Mouse (Mus musculus) hindlimb bud, embryonic 11.5 days (tissue): ENCODE measurements around the gene Rtl5.

Source experiments
- DNase-seq: peaks from one replicate; pipeline ENCODE4 v3.0.0-alpha.2; 2012; ENCODE audit warnings: low read depth, low spot score; ENCODE audit errors: extremely low spot score

The Rtl5 gene

DNA sequence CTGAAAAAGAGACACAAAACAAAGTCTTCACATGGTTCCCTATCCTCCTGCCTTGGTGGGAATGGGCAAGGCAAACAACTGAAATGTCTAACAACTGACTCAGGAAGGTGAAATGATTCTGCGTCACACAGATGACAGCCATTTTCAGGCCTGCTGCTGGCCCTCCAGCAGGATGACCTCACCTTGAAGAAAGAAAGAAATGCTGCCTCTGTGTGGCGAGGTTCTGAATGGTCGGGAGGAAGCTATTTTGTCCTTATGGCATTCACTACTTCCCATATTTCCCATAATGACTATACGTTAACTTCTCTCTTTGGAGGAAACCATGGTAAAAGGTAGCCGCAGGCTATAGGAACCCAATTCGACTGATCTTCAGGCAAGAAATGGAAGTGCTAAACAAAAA is 4.0 kb downstream of the Rtl5 start:
- DNase-seq, result no peak

DNA sequence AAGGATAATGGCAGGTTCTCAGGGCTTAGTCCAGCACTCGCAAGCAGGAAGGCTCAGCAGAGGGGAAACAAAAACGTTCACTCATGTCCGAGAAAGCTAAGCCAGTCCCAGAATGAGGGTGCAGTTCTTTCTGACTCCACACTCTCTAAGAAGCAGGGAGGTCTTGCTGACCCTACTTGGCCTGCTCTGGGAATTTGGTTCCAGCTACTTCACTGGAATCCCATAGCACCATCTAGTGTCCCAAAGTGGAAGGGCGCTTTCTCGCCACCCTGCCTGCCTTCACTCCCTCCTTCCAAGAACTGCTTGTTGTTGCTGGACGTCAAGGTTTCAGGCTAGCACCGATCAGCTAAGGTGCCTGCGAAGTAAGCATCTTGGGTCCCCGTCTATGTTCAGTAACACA is 5.0 kb downstream of the Rtl5 start:
- no peak for DNase-seq

DNA sequence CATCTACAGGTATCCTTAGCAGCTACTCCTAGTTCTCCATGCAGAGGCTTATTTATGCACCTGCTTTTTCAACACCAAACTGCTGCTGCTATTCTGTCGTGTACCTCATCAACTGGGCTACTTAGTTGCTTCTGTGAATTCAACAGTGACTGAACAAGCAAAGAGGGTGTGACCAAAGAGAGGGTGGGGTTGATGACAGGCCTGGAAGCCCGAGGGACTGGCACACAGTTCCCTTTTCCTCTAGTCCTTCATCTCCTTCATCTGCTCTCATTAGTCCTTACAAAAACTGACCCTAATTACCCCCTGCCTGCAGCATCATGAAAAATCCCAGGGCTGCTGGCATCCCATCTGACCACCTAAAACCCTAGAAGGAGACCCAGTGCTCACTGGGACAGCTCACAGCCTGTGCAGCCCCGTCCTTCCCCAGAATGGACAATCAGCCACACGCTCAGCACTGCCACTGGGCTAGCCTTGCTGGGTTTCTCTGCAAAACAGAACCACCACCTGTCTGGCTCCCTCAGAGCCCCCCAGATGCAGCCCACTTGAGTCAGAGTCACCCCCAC is 5.8 kb downstream of the Rtl5 start:
- DNase-seq, result no peak

DNA sequence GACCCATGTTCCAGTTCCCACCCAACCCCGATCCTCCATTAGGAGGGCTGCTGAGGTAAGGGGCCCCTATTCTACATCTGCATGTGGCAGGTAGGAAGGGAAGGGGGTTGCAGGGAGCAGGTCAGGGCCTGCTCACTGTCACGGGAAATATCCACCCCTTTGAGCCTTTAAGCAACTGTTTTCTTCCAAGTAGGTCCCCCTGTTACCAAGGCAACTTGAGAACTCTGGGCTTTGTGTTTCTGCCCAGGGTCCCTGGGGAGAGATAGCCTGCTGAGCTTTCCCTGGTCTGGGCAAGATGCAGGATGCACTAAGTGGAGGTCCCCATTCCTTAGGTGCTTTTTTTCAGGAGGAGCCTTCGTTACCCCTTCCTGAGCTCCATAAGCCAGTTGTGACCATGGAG is 7.0 kb downstream of the Rtl5 start:
- no peak for DNase-seq

DNA sequence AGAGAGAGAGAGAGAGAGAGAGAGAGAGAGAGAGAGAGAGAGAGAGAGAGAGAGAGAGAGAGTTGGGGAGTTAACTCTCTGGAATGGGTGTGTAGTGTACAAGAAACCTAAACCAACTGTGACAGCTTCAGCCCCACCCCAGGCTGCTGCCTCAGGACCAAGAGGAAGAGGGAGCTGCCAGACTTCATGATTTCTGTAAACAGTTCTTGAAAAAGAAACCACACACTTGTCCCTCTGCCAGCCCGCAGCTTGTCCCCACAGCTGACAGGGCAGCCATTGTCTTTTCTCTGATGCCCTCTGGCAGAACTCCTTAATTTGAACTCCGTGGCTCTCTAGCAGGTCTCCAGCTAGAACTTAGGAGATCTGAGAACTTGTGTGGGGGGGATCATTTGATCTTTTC is 10.2 kb downstream of the Rtl5 start:
- no peak for DNase-seq

DNA sequence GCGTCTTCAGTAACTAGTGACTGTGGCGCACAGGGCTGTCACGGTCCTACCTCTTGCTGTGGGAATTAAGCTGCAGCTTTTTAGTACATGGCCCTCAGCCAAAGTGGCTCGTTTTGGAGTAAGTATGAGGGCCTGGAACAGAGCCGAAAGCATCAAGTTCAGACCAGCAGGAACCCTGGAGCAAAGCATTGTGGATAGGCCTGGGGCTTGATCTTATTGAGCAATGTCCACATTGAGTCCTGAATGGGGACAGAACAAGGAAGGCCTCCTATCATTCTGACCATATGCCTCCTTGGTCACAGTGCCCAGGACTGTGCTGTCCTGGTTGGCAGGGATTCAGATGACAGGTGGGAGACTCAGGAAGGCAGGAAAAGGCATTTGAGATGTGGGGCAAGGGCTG is 10.9 kb downstream of the Rtl5 start:
- no peak for DNase-seq

DNA sequence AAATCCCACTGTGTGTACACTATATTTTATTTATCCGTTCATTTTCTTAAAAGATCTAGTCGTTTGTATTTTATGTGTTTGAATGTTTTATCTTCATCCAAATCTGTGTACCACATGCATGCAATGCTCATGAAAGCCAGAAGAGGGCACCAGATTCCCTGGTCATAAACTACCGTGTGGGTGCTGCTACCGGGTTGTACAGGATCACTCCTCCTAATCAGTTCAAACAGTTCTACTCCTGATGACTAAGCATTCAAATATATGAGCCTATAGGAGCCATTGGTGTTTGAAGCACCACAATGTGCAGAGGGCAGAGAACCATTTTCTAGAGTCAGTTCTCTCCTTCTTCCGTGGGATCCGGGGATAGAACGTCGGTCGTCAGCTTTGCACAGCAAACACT is 11.7 kb downstream of the Rtl5 start:
- DNase-seq, result no peak

DNA sequence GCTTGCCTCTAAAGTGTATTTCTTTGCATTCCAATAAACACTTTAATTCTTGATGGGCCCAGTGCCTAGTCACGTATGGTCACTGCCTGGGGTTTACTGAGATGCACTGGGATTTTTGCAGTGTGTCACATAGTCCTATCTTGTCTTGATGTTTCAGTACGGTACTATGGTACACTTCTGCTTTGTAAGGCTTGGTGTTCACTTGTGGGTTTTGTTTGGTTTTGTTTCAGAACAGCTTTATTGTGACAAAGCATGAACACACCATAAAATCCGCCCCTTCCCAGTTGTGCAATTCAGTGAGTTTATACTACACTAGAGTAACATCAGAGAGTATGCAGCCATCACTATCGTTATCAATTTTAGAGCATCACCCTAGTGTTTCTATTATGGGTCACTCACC is 17.1 kb downstream of the Rtl5 start:
- DNase-seq, result no peak

DNA sequence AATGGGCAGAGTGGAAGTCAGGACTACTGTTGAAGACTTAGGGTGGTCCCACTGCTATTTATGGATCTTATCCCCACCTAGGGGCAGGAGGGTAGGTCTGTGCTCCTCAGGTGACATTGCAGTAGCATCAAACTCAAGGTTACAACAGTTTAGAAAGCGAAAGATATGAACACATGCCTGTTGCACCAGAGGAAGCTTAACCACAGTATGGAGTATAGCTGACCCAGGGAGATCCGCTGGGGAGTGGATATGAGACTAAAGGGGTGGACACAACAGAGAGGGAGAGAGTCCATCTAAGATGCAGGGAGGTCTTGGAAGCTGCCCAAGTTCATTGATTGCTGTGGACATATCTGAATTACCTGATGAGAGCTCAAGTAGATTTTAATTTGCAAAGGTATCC is 17.7 kb downstream of the Rtl5 start:
- DNase-seq, result no peak

DNA sequence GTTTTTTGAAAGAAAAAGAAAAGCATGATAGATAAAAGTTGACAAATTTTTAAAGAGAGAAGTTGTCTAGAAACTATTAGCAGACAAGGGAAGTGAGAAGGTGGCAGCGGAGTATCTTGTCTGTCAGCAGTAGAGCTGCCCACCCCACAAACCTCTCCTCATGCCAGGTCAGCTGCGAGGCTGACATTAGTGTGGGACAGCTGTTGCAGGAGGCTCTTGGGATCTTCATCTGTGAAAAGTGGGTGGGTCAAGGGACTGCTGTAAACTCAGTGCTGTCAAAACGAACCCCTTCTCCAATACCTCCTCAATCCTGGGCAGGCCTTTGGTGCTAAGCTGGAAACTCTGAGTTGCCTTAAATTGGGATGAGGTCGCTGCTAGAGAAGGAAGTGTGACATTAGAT is 19.9 kb downstream of the Rtl5 start:
- DNase-seq, result no peak

DNA sequence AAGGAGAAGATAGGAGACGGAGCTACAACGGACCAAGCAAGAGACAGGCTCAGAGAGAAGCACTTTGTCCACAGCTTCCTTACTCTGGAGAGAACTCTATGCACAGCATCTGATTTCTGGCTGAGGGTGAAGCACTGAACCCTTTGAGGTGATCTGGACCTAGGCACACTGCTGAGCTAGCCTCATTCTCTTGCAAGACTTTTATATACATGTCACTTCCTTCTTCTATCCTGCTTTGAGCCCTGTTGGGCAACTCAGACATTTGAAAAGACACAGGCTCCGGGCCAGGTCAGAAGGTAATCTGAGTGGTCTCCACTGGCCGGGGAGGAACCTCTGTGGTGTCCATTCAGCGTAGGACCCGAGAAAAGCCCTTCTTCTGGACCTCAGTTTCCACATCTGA is 20.6 kb downstream of the Rtl5 start:
- no peak for DNase-seq

DNA sequence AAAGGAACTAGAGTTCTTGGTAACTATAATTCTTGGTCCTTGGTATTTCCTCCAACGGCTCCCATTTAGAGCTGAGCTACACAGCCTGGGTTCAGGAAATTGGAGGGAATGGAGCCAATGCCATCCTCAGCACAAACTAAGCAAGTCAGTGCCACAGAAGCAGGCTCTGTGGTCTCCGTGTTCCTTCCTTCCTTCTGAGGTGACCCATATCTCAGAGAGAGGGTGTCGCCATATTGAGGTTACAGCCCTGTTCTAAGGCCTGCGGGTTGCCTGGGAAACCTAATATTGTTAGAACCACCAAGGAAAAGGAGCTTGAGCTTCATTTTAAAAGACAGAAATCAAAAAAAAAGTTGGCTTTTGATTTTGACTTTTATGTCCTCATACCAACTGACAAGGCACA is 28.7 kb downstream of the Rtl5 start:
- no peak for DNase-seq

DNA sequence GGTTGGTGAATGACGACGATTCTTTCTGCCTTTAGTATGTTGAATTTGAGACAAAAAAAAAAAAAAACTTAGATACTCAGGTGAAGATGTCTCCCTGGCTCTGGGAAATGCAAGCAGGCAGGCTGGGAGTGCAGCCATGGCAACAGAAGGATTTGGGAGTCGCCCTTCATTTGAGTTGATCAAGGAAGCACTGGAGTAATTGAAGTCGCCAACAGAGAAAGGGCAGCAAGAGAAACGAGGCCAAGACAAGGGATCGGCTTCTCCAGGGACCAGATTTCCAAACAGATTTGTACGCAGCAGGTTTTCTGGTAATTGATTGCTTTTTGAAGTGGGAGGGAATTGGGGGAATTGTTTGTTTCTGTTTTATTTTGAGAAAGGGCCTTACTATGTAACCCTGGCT is 29.5 kb downstream of the Rtl5 start:
- no peak for DNase-seq

DNA sequence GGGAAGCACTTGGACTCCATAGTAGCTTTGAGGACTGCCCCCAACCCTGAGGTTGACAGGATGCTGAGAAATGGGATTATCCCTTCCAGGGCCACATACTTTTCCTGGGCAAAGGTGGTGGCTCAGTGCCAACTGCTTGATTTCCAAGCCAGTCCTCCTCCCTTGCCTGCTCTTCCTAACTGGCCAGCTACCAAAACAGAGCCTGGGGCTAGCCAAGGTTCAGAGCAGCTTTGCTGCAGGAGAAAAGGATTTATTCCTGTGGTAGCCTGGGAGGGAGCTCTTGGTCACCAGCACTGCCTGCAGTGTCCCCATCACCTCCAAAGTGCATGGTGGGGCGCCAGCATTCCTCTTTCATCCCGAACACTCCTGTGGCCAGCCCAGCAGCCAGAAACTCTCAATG is 33.6 kb downstream of the Rtl5 start:
- DNase-seq, result no peak

DNA sequence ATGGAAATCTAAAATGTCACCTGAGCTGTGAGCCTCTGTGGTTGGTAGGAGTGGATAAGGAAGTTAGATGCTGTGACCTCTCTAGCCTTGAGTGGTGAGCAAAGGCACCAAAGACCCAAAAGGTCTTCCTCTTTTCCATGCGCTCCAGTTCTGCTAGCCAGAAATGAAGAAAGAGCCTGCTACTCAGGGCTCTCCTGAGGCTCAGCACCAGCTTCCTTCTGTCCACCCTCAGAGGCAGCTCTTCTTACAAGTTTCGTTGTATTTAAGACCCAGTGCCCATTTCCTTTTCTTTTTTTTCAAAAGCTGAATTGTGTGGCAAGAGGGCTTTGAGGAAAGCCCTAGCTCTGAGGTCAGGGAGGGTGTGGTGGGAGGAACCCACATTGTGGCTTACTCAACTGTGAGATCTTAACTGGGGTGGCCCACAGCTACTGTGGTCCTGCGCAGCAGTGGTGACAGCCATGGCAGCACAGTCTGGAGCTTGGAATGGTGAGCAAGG is 34.2 kb downstream of the Rtl5 start:
- DNase-seq, result no peak

DNA sequence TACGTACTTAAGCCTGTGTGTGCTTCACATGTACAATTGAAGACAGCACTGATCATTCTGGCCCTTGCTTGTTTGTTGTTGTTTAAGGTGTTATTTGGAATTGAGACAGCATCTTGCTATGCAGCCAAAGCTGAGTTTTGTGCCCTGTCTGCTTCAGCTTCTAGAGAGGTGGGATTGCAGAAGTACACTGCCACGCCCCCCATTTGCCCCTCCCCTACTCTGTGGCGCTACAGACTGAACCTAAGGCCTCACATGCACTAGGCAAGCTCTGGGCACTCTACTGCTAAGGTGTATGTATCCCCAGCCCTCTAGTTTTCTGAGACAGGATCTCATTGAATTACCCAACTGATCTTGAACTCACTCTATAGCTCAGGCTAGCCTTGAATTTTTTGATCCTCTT is 35.4 kb downstream of the Rtl5 start:
- no peak for DNase-seq

DNA sequence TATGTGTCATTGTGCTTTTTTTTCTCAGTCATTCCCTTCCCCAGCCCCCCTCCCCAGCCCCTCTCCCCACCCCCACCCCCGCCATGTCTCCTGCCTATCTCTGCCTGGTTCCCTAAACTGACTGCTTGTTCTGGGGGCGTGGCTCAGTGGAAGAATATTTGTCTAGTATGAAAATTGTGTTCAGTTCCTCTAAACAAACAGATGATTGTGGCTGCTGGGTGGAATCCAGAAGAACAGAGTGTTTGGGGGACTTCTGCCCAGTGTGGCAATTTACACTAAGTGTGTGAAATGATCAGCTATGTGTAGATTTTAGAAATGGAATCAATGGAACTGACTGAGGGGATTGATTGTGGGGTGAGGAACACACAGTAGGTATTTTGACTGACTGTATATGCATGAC is 37.5 kb downstream of the Rtl5 start:
- no peak for DNase-seq

DNA sequence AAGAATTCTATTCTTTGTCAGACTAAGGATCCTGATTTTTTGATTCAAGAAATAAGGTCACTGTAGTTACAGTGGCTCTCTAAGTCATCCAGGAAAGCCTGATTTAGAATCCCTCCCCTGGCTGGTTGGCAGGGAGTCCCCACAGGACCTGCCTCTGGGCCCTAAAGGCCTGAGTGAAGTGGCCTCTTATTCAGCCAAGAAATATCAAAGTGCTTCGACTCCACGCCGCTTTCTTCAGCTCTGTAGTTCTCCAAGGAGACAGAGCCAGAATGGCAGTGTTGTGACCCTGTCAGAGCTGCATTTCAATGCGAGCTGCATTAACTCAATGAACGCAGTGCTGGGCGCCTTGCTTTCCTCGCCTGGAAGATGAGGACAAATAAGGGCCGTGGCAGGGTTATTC is 38.7 kb downstream of the Rtl5 start:
- DNase-seq, result no peak

DNA sequence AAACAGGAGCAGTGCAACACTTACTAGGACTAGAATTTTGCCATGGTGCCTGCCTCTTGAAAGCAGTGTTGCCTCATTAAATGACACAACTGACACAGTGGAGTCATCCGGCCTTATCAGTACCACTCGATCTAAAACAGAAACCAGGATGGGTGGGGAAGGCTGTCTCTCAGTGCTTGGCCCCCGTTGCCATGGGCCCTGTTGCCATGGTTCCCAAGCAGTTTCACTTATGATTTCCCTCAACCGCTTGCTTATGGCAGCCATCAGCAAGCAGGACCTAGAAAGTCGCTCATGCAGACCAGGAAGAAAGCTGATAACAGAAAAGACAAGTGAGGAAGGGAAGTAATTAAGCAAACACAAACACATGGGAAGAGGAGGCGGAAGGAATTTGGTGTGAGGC is 39.3 kb downstream of the Rtl5 start:
- DNase-seq, result no peak

DNA sequence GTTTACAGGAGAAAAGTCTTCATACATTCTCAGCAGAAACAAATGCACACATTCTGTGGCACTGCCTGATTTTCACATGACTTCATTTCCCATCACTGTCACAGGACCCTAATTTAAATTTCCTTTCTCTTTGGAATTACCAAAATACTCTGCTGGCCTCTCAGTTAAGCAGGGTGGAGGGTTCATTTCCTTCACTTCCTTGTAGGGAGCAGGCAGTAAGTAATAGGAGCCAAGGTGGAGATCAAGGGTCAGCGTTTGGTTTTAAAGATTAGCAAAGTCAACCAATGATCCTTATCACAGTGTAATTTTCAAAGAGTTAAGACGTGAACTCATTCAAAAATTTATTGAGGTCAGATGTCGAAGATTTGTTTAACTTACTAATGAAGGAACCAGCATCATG is 46.1 kb downstream of the Rtl5 start:
- no peak for DNase-seq

DNA sequence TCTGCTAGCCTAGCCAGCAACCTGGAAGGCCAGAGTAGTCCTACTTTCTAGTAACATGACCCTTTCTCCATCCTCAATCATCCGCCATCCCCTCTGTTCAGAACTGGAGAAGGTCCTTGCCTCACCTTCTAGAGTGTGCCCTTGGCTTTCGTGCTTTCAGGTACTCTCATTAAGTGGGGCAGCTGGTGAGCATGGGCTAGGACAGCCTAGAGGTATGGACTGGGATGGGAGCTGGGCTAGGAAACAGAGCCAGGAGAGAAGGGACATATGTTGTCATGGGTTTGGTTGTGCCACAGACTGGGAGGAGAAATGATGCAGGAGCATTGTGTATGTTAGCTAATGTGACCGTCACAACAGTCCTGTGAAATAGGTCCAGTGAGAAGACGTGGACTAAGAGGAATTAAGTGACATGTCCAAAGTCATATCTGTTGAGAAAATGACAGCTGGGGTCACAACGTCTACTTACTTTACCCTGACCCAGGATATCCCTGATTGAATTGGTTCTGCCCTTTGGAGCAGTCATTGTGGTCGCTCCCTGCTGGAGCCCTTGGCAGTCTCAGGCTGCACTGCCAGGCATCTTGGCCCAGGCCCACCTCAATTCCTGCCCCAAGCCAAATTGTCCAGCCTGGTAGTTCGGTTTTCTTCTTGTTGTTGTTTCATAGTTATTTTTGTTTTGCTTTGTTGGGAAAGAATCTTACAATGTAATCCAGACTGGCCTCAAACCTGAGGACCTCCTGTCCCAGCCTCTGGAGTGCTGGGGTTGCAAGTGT is 51.4 kb downstream of the Rtl5 start:
- no peak for DNase-seq

DNA sequence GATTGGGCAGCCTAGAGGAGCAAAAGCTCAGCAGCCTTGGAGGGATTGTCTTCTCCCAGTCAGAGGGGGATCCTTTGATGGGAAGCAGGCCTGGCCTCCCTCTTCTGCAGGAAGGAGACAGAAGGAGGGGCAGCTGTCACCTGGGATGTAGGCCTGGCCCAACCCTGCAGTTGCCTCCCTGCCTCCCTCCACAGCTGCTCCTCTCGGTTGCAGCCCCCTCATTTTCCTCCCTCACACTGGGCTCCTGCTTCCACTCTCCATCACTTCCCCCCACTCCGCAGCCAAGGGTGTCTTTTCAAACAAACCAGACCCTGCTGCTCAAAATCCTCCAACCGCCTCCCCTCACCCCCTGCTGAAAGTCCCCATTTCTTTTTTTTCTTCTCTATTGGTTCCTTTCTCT is 52.2 kb downstream of the Rtl5 start:
- no peak for DNase-seq
